In the genomic region with DNA sequence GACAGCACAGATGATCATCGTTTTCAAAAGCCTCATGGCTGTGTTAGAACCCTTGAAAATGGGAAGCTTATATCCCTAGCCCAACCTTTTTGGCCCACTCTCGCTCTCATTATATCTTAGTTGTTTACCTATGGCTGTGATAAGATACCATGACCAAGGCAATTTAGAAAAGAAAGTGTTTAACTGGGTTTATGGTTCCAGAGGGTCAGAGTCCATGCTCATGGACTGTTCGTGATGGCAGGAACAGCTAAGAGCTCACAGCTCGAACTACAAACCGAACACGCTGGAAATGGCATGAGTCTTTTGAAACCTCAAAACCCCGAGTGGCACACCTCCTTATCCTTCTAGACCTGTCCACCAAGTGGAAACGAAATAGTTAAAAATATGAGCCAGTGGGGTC, we compare ENCODE assay signal across 11 mouse cellular contexts.
"Had no signal": no experiment of that assay in that cellular context is flagged by ENCODE, and none has a peak within 500 bp of the region (broad histone marks: within the 10 kb centered on the region; RNA-seq: fewer than 3 reads in every experiment).

No protein-coding gene starts in this region.

- H3K4me1 ChIP-seq: midbrain, embryonic 13.5 days had no signal

- H3K9me3 ChIP-seq: neural tube, embryonic 15.5 days had no signal

- H3K27ac ChIP-seq: limb, embryonic 13.5 days; liver, embryonic 14.5 days; midbrain, embryonic 13.5 days; neural tube, embryonic 15.5 days had no signal

- H3K9ac ChIP-seq: limb, embryonic 13.5 days; liver, embryonic 14.5 days; midbrain, embryonic 13.5 days; neural tube, embryonic 15.5 days had no signal

- ATAC-seq: midbrain, embryonic 13.5 days had no signal

- H3K4me3 ChIP-seq: limb, embryonic 13.5 days; midbrain, embryonic 13.5 days; myocyte; neural tube, embryonic 15.5 days had no signal

- H3K4me2 ChIP-seq: limb, embryonic 13.5 days; midbrain, embryonic 13.5 days; neural tube, embryonic 15.5 days had no signal

- H3K27me3 ChIP-seq: midbrain, embryonic 13.5 days; neural tube, embryonic 15.5 days had no signal

- H3K36me3 ChIP-seq: limb, embryonic 13.5 days; midbrain, embryonic 13.5 days; neural tube, embryonic 15.5 days had no signal

- DNase-seq: kidney, postnatal 14 days; left cerebral cortex, postnatal 4 days; lung, adult 18-20 months; right cerebral cortex, adult 18-20 months; right cerebral cortex, postnatal 25 days; thymus, postnatal 4 days had no signal
